Mouse (Mus musculus) 416B (cell line): ENCODE measurements at regions not wholly inside any gene's neighbourhood (a gene's known extent, or its start where the extent isn't known, plus 50 kb on each side); places are given as distances from the start of the nearest gene placed in this dataset.
"Not testable (repeated sequence)": the region's sequence is repeated elsewhere in the genome, so short reads cannot be mapped to it uniquely, and the experiment has no call there.

Experiments
- DNase-seq: peaks from one replicate; pipeline ENCODE4 v3.0.0; 2011; ENCODE audit warnings: low read depth

DNA sequence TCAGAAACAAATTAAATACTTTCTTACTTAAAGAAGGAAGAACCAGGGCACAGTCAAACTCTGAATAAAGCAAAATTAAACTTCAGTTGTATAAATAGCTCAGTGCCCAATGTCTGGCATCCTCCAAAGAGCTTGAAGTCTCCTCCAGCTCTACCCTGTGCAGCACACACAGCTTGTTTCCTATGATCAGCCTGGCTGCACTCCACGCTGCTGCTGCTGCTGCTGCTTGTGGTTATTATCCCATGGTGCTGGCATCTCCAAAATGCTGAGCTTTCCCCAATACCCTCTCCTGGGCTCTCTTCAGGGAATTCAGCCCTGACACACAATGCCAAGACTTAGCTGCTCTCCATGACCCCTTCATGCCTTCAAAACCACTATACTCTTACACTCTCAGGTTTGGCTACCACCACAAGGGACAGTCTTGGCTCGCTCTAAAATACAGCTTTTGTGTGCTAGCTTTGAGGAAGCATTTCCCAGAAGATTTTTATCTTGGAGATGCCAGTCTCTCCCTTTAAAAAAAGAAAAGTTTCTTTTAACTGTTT lies 121.0 kb downstream of the Rab10 start:
- DNase-seq, result not testable (repeated sequence)

DNA sequence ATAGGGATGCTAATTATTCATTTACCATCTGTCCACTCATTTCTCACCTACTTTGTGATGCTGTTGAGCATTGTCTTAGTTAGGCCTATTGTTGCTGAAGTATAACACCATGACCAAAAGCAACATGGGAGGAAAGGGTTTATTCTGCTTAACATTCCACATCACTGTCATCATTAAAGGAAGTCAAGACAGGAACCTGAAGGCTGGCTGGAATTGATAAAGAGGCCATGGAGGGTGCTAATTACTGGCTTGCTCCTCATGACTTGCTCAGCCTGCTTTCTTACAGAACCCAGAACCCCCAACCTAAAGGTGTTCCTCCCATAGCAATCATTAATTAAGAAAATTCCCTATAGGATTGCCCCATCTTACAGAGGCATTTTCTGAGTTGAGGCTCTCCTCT lies 121.6 kb downstream of the Rab10 start:
- DNase-seq, result no peak

DNA sequence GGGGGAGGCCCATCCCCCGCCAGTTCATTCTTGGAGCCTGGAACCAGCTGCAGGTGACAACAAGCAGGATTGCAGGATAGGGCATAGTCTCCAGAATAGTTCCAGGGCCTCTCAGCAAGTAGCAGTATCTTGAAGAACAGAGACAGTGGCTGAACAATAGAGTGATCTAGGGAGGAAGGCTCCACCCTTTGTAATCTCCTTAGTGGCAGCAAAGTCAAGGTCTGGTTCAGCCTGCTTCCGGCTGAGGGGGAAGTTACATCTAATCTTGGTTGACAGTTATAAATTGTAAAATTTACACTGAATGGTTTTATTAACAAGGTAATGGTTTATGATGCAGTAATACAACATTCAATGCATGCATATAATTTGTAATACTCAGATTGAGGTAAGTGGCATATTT lies 136.4 kb downstream of the Rab10 start:
- peak; percentile 39 for DNase-seq

DNA sequence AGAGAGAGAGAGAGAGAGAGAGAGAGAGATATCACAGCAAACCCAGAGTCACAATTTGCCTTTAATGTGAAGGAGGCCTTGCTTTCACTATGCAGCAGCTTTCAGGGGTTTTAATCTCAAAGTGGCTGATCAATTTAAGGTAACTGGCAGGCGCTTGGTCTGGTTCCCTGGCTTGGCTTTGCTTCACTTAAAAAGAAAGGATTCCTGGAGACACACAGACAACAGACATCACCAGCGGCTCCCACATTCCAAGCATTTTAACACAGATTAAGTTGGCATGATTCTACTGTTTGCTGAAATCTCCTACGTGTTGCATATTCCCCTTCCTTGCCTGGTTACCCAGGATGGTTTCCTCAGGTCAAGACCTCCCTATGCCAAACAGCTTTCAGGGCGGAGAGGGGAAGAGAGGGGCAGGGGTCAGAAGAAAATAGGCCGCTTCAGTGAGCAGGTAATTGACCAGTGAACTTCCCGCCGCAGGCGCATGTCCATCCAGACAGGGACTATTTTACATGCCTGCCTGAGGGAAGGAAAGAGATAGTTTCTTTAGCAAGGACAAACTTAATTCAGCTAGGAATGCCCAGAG lies 140.0 kb downstream of the Rab10 start:
- not testable (repeated sequence) for DNase-seq

DNA sequence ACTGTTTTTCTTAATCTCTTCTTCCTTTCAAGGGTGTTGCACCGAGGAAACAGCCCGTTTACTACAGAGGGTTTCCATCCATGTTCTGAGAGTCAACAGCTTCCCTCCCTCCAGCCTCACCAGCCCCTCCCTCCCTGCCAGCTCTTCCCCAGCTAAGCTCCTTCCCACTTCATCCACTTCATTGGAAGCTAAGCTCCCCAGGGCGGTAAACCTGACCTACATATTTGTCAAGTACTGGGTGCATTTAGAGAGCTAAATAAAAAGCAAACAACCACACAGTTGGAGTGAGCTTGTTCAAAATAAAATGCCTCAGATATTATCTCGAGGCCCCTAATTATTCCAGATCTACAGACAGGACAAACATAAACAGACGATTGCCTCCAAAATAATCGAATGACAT lies 148.1 kb downstream of the Rab10 start:
- not testable (repeated sequence) for DNase-seq

DNA sequence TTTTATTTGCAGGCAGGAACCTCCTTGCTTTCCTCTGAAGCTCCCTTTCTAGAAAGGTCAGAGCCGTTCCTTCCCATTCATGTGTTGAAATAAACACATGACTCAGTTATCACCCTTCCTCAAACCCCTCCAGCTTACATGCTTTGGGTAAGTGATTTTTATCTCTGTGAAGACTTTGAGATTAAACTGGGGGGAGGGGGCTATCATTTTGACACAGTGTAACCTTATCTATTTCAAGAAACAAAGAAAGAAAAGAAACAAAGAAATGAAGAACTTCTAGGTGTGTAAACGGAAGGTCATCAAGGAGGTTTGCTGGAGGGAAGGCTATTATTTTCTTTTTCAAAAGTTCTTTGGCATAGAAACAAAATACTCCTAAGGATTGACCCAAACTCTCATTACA lies 151.0 kb downstream of the Rab10 start:
- not testable (repeated sequence) for DNase-seq

DNA sequence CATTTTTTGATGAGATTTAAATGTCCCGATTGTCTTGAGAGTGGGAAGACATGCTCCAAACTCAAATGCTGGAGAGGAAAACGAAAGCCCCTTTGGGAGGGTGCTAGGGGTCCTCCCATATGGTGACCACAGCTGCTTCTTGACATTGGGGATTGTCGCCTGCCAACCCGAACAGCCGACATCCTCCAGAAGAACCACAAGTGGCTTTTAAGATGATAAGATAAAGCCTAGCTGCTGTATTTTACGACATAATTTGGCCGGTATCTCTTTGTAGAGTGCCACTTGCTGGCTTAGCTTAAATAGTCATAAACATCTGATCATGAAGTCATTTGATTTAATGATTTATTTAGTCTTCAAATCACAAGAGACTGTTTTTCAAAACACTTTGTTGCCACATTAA lies 156.1 kb downstream of the Rab10 start:
- DNase-seq, result peak; percentile 30

DNA sequence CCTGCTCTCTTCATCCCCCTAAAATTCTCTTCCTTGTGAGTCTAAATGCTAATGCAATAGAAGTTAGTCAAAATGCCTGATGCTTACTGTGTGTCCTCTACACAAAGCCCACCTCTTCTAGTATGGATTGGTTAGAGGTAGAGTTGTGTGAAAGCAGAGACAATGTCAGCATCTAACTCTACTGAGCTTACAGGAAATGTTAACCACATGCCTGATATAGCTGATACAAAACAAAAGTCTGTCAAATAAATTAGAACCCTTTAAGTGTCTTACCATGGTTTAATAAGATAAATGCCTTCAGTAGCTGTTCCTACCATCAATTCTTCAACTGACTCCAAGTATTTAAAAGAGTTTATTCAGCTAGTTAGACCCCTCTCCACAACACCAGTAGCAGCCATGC lies 177.2 kb downstream of the Rab10 start:
- DNase-seq, result not testable (repeated sequence)

DNA sequence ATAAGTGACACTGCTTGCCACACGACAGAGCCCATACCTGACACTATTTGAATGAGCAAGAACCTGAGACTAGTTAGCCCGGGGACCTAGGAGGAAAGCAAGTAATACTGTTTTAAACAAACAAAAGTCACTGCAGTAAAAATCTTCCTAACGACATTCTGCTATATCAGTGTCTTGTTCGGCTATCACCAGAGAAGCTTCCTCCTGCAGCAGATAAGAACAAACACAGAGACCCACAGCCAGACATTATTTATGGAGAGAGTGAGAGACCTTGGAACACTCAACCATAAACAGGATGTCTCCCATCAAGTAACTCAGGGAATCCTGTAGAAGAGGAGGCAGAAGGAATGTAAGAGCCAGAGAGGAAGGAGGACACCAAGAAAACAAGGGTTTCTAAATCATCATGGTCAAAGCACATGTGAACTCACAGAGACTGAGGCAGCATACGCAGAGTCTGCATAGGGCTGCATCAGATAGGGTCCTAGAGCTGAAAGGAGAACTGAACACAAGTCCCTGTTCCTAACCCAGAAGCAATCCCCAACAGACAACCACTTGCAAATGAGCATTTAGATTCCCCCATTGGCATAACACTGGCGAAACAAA lies 178.5 kb downstream of the Rab10 start:
- not testable (repeated sequence) for DNase-seq

DNA sequence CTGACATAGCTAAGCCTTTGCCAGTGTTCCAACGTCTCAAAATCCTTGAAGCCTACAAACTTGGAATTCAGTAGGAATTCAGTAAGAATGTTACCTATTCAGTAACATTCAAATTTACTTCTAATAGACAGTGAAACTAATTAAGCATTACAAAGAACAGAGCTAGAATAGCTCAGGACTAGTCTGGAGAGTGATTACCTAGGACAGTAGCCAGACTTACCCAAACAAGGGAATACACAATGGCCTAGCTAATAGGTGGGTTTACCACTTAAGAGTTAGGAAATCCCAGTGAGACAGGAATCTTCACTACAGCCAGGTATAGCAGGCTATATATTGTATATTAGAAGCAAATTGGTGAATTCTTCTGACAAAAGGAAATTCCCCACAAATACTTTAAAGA lies 182.4 kb downstream of the Rab10 start:
- DNase-seq, result not testable (repeated sequence)

DNA sequence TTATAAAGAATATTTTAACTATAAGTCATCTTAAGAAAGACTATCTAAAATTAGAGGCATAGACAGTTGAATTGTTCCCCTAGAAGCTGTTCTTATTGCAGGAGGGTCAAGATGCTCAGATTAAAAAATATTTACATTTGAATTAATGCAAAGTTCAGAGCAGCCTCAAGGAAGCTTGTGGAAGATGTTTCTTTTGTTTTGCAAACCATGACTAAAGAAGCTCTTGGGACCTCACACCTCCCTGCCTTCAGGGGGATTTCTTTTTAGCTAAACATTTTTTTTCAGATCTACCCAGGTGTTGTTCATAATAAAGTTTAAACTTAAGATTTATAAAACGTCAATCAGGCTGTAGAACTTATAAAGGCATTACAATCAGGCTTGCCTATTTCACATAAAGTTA lies 185.7 kb downstream of the Rab10 start:
- DNase-seq, result no peak

DNA sequence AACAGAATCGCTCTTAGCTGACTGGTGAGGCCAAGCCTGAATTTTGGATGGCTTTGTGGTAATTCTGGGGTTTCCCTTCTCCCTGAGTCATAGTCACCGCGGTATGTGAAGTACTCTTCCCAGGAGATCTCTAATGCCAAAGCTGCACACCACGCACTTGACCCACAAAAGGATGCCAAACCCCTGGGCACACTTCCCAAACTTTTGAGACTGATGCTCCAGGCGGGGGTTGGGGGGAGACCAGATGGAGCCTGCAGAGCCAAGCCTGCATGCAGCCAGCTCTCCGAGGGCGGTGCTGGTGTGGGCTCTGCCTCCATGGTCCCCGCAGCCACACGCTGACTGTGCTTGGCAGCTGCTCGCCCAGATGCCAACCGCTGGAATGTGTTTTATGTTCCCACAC lies 199.2 kb downstream of the Rab10 start:
- not testable (repeated sequence) for DNase-seq

DNA sequence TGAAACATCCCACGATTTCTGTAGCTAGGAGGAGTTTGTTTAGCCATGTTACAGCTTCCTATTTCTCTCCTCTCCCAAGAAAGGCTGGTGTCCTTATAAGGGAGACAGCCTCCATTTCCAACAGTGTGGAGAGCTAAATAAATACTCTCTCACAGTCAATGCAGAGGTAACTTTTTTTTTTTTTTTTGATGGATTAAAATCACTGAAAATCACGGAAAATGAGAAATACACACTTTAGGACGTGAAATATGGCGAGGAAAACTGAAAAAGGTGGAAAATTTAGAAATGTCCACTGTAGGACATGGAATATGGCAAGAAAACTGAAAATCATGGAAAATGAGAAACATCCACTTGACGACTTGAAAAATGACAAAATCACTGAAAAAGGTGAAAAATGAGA lies 200.1 kb downstream of the Rab10 start:
- not testable (repeated sequence) for DNase-seq

DNA sequence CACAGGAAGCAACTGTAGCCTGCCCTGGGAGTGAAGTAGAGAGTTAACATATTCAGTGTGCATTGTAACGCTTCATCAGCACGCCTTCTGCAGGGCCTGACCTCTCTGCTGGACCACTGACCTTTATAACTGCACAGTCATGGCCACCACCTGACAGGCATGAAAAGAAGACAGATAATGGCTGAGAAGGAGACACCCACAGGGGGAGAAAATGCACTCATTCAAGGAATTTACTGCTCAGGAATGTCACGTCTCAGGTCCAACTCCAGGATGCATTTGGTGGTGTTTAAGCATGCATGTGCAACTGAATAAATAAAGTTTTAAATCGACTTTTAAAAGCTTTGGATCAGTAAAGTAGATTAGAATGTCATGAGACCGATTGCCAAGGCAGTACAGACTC lies 207.8 kb downstream of the Rab10 start:
- DNase-seq, result not testable (repeated sequence)

DNA sequence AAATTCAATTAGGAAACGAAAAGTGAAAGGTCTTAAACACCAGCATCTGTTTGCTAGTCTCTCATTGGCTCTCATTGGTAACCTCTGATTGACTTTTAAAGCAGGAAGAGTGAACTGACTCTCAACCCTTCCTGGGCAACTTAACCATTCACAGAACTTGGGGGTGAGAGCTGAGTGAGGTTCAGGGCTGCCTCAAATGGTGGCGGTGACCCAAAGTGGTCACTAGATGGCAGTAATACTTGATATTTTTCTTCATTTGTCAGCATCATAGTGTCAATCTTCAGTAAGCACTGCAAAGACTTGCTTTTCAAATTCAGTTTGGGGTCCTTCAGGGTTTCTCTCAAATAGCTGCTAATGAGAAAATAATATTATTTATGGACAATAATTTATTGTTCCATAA lies 211.6 kb downstream of the Rab10 start:
- DNase-seq, result peak; percentile 30

DNA sequence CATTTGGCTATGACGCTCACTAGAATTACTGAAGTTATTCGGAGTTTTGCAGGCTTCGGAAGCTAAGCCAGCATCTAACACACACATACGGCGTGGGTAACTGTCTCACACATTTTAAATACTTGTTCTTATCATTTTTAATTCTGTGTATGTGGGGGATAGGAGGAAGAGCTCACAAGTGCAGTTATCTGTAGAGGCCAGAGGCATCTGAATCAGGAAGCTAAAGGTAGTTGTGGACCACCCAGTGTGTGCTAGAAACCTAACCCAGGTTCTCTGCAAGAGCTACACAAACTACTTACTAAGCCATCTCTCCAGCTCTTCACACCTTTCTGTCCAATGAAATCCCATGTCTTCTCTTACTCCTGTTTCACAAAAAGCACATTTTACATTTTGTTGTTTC lies 215.3 kb downstream of the Rab10 start:
- no peak for DNase-seq

DNA sequence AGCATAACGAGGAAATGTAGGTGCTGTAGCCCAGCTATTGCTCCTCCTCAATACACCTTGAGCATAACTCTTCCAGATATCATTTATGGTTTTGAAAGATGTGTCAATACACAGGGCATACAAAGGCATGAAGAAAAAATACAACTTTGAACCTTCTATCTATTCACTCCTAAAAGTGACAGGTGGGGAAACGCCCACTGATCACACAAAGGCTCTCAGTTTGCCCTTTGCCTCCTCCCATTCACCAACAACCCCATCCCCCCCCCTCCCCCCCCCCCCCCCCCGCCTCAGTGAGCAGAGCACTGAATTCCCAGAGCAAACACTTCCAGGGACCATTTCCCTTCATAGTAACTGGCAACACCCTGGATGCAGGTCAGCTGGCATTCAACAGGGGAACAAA lies 216.8 kb downstream of the Rab10 start:
- not testable (repeated sequence) for DNase-seq

DNA sequence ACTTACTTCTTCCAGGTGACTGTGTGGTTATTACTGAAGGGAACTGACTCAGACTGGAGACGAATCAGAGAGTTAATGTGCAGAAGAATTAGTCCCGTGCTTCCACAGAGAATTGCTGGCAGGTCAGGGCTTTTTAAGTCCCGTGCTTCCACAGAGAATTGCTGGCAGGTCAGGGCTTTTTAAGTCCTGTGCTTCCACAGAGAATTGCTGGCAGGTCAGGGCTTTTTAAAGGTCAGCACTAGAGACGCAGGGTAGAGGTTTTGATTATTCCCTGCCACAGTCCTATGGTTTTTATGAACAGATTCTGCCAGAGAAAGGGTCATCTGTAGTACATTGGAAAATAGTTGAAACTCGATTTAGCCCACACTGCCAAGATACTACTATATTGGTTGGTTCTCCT lies 260.2 kb downstream of the Rab10 start:
- DNase-seq, result not testable (repeated sequence)

DNA sequence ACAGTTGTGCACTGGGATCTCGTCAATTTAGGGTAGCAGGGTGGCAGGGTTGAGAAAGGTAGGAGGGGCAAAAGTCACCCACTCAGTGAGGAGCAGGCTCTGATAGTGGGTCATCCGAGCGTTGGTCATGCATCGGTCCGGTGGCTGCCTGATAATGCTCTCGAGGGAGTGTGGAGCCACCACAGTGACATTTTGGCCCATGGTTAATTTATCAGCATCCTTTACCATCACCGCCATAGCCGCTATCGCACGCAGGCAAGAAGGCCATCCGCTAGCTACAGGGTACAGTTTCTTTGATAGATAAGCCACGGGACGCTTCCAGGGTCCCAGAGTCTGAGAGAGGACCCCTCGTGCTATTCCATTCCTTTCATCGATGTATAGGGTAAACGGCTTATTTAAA lies 291.3 kb downstream of the Rab10 start:
- not testable (repeated sequence) for DNase-seq

DNA sequence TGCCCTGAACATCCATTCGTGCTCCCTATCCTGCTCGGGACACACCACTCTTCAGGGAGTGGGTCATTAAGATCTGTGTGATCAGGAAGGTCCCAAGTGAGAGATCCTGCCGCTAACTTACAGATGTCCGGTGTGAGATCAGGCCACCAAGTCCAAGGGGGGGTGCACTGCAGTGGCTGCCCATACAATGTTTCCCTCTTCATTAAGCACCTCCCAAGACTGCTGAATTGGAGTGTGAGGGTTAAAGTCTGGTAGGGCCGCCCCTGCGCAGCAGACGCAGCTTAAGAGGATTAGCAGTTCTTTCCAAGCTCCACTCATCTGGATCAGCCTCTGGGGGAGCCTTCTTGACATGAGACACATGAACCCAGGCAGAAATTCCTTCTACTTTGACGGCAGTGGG lies 293.0 kb downstream of the Rab10 start:
- not testable (repeated sequence) for DNase-seq
